Mouse (Mus musculus) midbrain, embryonic 11.5 days (tissue): ENCODE results near the gene Prune2. TPM values are rescaled to one million over a fixed set of nuclear protein-coding genes. Genes with fewer than 3 reads are reported as not detected.

Source experiments
- ATAC-seq: fragments of 200-750 bp; cut with Nextera tagmentation; 2 replicates; pipeline ENCODE4 v1.8.0; 2017; ENCODE audit warnings: moderate TSS enrichment, moderate library complexity; ENCODE audit not compliant: low FRiP score
- DNase-seq: peaks from one replicate; pipeline ENCODE4 v3.0.0; 2015; ENCODE audit warnings: low spot score; ENCODE audit errors: missing footprints
- H3K27ac ChIP-seq: fragments of 300-500 bp; sonication (generic); 2 replicates; pipeline ENCODE4 v1.5.1; 2014; ENCODE audit warnings: low read depth, low read length
- H3K27me3 ChIP-seq: fragments of 300-500 bp; sonication (generic); 2 replicates; pipeline ENCODE4 v1.6.1; 2014; ENCODE audit warnings: mild to moderate bottlenecking, low read length, moderate library complexity, mixed read lengths; ENCODE audit not compliant: control insufficient read depth, insufficient read depth
- H3K36me3 ChIP-seq: fragments of 300-500 bp; sonication (generic); 2 replicates; pipeline ENCODE4 v1.6.1; 2014; ENCODE audit warnings: mild to moderate bottlenecking, low read length, moderate library complexity, mixed read lengths; ENCODE audit not compliant: control insufficient read depth, insufficient read depth
- H3K4me1 ChIP-seq: fragments of 300-500 bp; sonication (generic); 2 replicates; pipeline ENCODE4 v1.6.1; 2014; ENCODE audit warnings: low read length; ENCODE audit not compliant: control insufficient read depth, insufficient read depth
- H3K4me2 ChIP-seq: fragments of 300-500 bp; sonication (generic); 2 replicates; pipeline ENCODE4 v1.6.1; 2014; ENCODE audit warnings: mild to moderate bottlenecking, moderate library complexity
- H3K4me3 ChIP-seq: fragments of 300-500 bp; sonication (generic); 2 replicates; pipeline ENCODE4 v1.5.1; 2014; ENCODE audit warnings: low read depth, low read length
- H3K9ac ChIP-seq: fragments of 300-500 bp; sonication (generic); 2 replicates; pipeline ENCODE4 v1.6.1; 2014; ENCODE audit warnings: low read length
- H3K9me3 ChIP-seq: fragments of 300-500 bp; sonication (generic); 2 replicates; pipeline ENCODE4 v1.6.1; 2016; ENCODE audit warnings: low read length; ENCODE audit not compliant: control insufficient read depth
- WGBS: fragments of 180-500 bp; shearing (Covaris S2); extraction: QIAGEN DNeasy Blood & Tissue Kit; methylation state at CpG from one replicate; pipeline ENCODE4 v1.1.7; 2014; 5-methylcytosine and 5-hydroxymethylcytosine counted together
- polyA plus RNA-seq: library from polyadenylated mRNA; unstranded; fragments of >200 nt; fragmentation: Nextera tagmentation; extraction: Ambion mirVana; gene quantifications from 2 replicates; pipeline ENCODE4 v1.2.1, GENCODE M21; 2014

Prune2 gene
- polyA plus RNA-seq, 1 experiment from 2014 or later: 1.6 TPM

- ATAC-seq (peak; percentile 86), DNase-seq (peak; percentile 93)
- Histone ChIP-seq H3K4me3 (peak overlapping the region; percentile 39), H3K9me3 (no peaks in the 10 kb centered on the region), H3K4me2 (peak overlapping the region; percentile 60), H3K27ac (no peak overlapping the region), H3K36me3 (no peaks in the 10 kb centered on the region), H3K27me3 (no peaks in the 10 kb centered on the region), H3K9ac (peak overlapping the region; percentile 54), H3K4me1 (no peaks in the 10 kb centered on the region)
- 12% methylated on average over 21 of the region's 21 CpGs for WGBS
Observed at GRCm38 (mm10) chr19:17136677-17137460, 181.0 kb downstream of the Prune2 start.

- no peaks in the 10 kb centered on the region for H3K9me3 ChIP-seq
- H3K27ac ChIP-seq: no peak overlapping the region
- H3K4me1 ChIP-seq: no peaks in the 10 kb centered on the region
- ATAC-seq: peak; percentile 28; the same call in 1 of the 2 replicates
- no peaks in the 10 kb centered on the region for H3K36me3 ChIP-seq
- no peak for DNase-seq
- 39% methylated on average over 2 of the region's 2 CpGs for WGBS
- no peak overlapping the region for H3K9ac ChIP-seq
- no peak overlapping the region for H3K4me2 ChIP-seq
- no peaks in the 10 kb centered on the region for H3K27me3 ChIP-seq
- H3K4me3 ChIP-seq: no peak overlapping the region
Observed at GRCm38 (mm10) chr19:17137656-17138055, 181.7 kb downstream of the Prune2 start.

- WGBS: 15% methylated on average over 10 of the region's 10 CpGs
- no peaks in the 10 kb centered on the region for H3K36me3 ChIP-seq
- H3K4me3 ChIP-seq: no peak overlapping the region
- no peak overlapping the region for H3K4me2 ChIP-seq
- no peaks in the 10 kb centered on the region for H3K27me3 ChIP-seq
- no peaks in the 10 kb centered on the region for H3K4me1 ChIP-seq
- no peak overlapping the region for H3K27ac ChIP-seq
- H3K9ac ChIP-seq: no peak overlapping the region
- ATAC-seq (no peak), DNase-seq (peak; percentile 80)
- H3K9me3 ChIP-seq: no peaks in the 10 kb centered on the region
Observed at GRCm38 (mm10) chr19:17138144-17138915, 182.4 kb downstream of the Prune2 start.

GRCm38 (mm10) chr19:17140016-17140914, 184.3 kb downstream of the Prune2 start:
- H3K4me2 ChIP-seq: no peak overlapping the region
- H3K36me3 ChIP-seq: no peaks in the 10 kb centered on the region
- DNase-seq: peak; percentile 73
- no peak overlapping the region for H3K9ac ChIP-seq
- 89% methylated on average over 12 of the region's 12 CpGs for WGBS
- ATAC-seq: no peak
- no peak overlapping the region for H3K27ac ChIP-seq
- H3K27me3 ChIP-seq: no peaks in the 10 kb centered on the region
- no peaks in the 10 kb centered on the region for H3K9me3 ChIP-seq
- H3K4me3 ChIP-seq: no peak overlapping the region
- no peaks in the 10 kb centered on the region for H3K4me1 ChIP-seq

GRCm38 (mm10) chr19:17143245-17143644, 187.3 kb downstream of the Prune2 start:
- Histone ChIP-seq H3K4me1 (no peaks in the 10 kb centered on the region), H3K4me2 (no peak overlapping the region), H3K4me3 (no peak overlapping the region), H3K27ac (no peak overlapping the region), H3K9me3 (no peaks in the 10 kb centered on the region), H3K36me3 (no peaks in the 10 kb centered on the region), H3K27me3 (no peaks in the 10 kb centered on the region), H3K9ac (no peak overlapping the region)
- ATAC-seq (no peak), DNase-seq (no peak)
- 97% methylated on average over 2 of the region's 2 CpGs for WGBS

GRCm38 (mm10) chr19:17144205-17144604, 188.3 kb downstream of the Prune2 start:
- Histone ChIP-seq H3K4me2 (no peak overlapping the region), H3K9me3 (no peaks in the 10 kb centered on the region), H3K4me3 (no peak overlapping the region), H3K27me3 (no peaks in the 10 kb centered on the region), H3K4me1 (no peaks in the 10 kb centered on the region), H3K9ac (no peak overlapping the region), H3K36me3 (no peaks in the 10 kb centered on the region), H3K27ac (no peak overlapping the region)
- 86% methylated on average over 6 of the region's 6 CpGs for WGBS
- no peak for ATAC-seq
- peak; percentile 39 for DNase-seq

- ATAC-seq (no peak), DNase-seq (peak; percentile 31)
- H3K9ac ChIP-seq: no peak overlapping the region
- no peaks in the 10 kb centered on the region for H3K36me3 ChIP-seq
- WGBS: 87% methylated on average over 7 of the region's 7 CpGs
- no peaks in the 10 kb centered on the region for H3K4me1 ChIP-seq
- no peak overlapping the region for H3K4me2 ChIP-seq
- H3K27me3 ChIP-seq: no peaks in the 10 kb centered on the region
- no peak overlapping the region for H3K4me3 ChIP-seq
- no peak overlapping the region for H3K27ac ChIP-seq
- no peaks in the 10 kb centered on the region for H3K9me3 ChIP-seq
Observed at GRCm38 (mm10) chr19:17150064-17150463, 194.1 kb downstream of the Prune2 start.

- H3K4me3 ChIP-seq: no peak overlapping the region
- H3K9ac ChIP-seq: no peak overlapping the region
- H3K9me3 ChIP-seq: no peaks in the 10 kb centered on the region
- no peak for ATAC-seq
- H3K4me2 ChIP-seq: no peak overlapping the region
- WGBS: 89% methylated on average over 6 of the region's 6 CpGs
- no peak overlapping the region for H3K27ac ChIP-seq
- H3K4me1 ChIP-seq: no peaks in the 10 kb centered on the region
- no peaks in the 10 kb centered on the region for H3K36me3 ChIP-seq
- DNase-seq: peak; percentile 6
- H3K27me3 ChIP-seq: no peaks in the 10 kb centered on the region
Observed at GRCm38 (mm10) chr19:17151781-17152180, 195.9 kb downstream of the Prune2 start.
